Mouse (Mus musculus): ENCODE data around the gene Mgat5.

DNA sequence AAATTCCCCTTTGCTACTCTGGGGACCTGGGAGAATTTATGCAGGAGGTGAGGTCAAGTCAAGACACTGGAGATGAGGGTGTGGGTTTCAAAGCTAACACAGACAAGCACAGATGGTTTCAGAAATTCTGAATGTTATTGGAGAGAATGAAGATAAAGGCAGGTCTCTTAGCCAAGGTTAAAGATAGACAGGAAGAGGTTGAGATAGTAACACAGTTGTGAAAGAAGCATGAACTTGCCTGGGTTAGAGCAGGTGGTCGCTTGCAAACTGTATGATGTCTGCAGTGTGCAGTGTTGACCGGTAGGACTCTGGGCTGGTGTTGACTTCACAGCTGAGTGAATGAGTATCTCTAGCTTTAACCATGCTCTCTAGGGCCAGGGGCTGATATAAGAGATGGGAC, 97.8 kb downstream of the Mgat5 start:
- no peak for TF ChIP-seq ZNF384 (IDR thresholded peaks at IDR 0.05; ENCODE audit: low read depth, low read length)
- TF ChIP-seq CHD2 (IDR thresholded peaks at IDR 0.05; ENCODE audit: low read depth, low read length), result no peak
